Mouse (Mus musculus): Measurements from ENCODE around the gene Tecr. TPM values are rescaled to one million over a fixed set of nuclear protein-coding genes. Genes with fewer than 3 reads are reported as not detected.

Gene Tecr
- total and polyA plus RNA-seq, 3 experiments: 445 to 935 (median 505) TPM

DNA sequence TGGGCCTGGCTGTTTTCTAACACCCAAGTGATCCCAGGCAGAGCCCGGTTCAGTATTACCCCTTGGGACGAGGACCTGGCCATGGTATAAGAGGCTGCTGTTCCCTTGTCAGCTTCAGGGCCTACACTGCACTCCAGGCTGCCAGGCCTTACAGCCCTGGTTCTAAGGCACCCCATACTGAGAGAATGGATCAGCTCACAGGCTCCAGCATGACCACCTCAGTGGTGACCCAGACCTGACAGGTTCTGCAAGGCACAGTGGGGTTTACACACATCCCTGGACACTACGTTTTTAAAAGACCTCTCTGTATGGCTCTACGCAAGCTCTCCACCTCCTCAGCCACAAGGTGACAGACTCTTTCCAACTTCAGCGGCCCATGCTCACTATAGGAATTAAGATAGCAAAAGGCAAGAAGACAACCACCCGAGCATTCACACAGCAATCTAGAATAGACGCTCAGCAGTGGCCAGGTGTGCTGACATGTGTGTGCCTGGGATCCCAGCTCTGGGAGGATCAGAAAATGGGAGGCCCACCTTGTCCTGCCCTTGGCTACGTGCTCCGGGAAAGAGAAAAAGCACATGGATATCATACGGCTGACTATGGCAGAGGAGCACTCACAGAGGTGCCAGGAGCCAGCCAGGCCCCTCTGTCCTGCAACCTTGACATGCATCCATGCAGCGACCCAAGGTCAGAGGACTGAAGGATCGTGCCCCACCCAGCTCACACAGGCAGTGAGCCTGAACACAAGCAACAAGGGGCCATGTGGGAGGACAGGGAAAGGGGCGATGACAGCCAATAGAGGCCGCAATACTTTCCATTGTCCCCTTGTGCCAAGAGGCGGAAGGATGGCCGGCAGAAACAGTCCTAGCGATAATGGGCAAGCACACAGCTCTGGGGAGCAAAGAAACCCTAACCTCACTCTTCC lies 29.4 kb downstream of the Tecr start:
- peak overlapping the region; percentile 18 for H3K9ac ChIP-seq (ENCODE audit: low read depth, low read length)
- no peaks in the 10 kb centered on the region; the same call in 1 of the 2 replicates for H3K79me2 ChIP-seq (replicated peaks; ENCODE audit: control insufficient read depth, insufficient read depth, low read length)
- no peak overlapping the region for H3K4me3 ChIP-seq
- peaks cover 9% of the 10 kb centered on the region for H3K4me1 ChIP-seq (ENCODE audit: control insufficient read depth, insufficient read depth, low read length)
- intact Hi-C loops (cut with DNase I): no loop called here
- H3K27me3 ChIP-seq (ENCODE audit: control insufficient read depth, insufficient read depth, low read length): no peaks in the 10 kb centered on the region
- peak; percentile 46 to 49 for DNase-seq
- TF ChIP-seq POLR2A (IDR thresholded peaks at IDR 0.05; ENCODE audit: insufficient read depth, low read depth, low read length) (0 out of 2 replicates have a peak, but pooled peaks have one; percentile 24), EP300 (IDR thresholded peaks at IDR 0.05; ENCODE audit: insufficient read depth, low read depth, low read length) (0 out of 2 replicates have a peak, but pooled peaks have one; percentile 52), CTCF (IDR thresholded peaks at IDR 0.05) (no peak)
- no peaks in the 10 kb centered on the region for H3K36me3 ChIP-seq (ENCODE audit: control insufficient read depth, insufficient read depth, low read length)
- WGBS: 50% methylated on average over 17 of the region's 17 CpGs
- peak overlapping the region; percentile 90 for H3K27ac ChIP-seq

DNA sequence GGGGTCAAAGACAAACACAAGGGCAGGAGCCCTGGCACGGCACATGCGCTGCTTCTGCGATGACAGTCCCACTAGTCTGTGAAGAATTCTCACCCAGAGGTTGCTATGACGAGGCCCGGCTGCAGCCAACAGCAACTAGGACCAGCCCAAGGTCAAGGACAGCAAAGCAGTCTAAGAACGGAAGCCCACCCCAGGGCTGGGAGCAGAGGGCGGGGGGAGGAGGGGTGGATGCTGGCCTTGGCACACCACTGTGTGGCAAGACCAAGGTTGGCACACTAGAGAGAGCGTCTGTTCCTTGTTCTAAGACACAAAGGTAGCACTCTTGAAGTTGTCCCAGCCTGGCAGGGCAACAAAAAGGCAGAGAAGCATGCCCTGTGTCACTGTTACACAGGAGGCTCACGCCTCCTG lies 30.4 kb downstream of the Tecr start:
- H3K4me1 ChIP-seq (ENCODE audit: control insufficient read depth, insufficient read depth, low read length): peaks cover 9% of the 10 kb centered on the region

DNA sequence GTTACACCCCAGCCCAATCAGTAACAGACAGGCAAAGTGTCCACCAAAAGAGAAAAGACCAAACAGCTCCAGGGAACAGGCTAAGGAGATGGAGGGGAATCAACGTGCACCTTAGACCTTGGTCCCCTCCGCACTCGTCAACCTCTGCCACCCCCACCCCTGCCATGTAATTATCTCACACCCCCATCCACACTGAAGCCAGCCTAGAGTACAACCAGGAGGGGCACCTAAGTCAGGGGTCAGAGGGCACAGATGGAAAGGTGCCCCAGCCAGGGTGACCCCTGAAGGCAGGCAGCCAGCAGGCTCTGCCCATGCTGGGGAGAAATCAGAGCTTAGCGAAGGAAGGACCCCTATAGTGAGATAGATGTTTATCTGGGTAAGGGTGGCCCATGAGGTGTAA lies 30.9 kb downstream of the Tecr start:
- DNase-seq: no peak
- no peak for TF ChIP-seq EP300 (IDR thresholded peaks at IDR 0.05; ENCODE audit: insufficient read depth, low read depth, low read length)
- Histone ChIP-seq H3K4me3 (peak overlapping the region; percentile 18; the same call in 1 of the 2 replicates), H3K36me3 (ENCODE audit: control insufficient read depth, insufficient read depth, low read length) (no peaks in the 10 kb centered on the region), H3K9ac (ENCODE audit: low read depth, low read length) (peak overlapping the region; percentile 73), H3K79me2 (replicated peaks; ENCODE audit: control insufficient read depth, insufficient read depth, low read length) (no peaks in the 10 kb centered on the region; the same call in 1 of the 2 replicates), H3K27ac (peak overlapping the region; percentile 90), H3K27me3 (ENCODE audit: control insufficient read depth, insufficient read depth, low read length) (no peaks in the 10 kb centered on the region), H3K4me1 (ENCODE audit: control insufficient read depth, insufficient read depth, low read length) (peaks cover 7% of the 10 kb centered on the region)
- 57% methylated on average over 4 of the region's 4 CpGs for WGBS
- intact Hi-C loops (cut with DNase I): no loop called here

More for the DNA sequence above, 30.4 kb downstream of the Tecr start:
- peak overlapping the region; percentile 90 for H3K27ac ChIP-seq
- H3K79me2 ChIP-seq (replicated peaks; ENCODE audit: control insufficient read depth, insufficient read depth, low read length): no peaks in the 10 kb centered on the region; the same call in 1 of the 2 replicates
- no peaks in the 10 kb centered on the region for H3K27me3 ChIP-seq (ENCODE audit: control insufficient read depth, insufficient read depth, low read length)
- 56% methylated on average over 9 of the region's 9 CpGs for WGBS
- peak overlapping the region; percentile 73 for H3K9ac ChIP-seq (ENCODE audit: low read depth, low read length)
- TF ChIP-seq CTCF (IDR thresholded peaks at IDR 0.05) (no peak), EP300 (IDR thresholded peaks at IDR 0.05; ENCODE audit: insufficient read depth, low read depth, low read length) (peak; percentile 34; the same call in 1 of the 2 replicates), POLR2A (IDR thresholded peaks at IDR 0.05; ENCODE audit: insufficient read depth, low read depth, low read length) (peak; percentile 61; the same call in 1 of the 2 replicates)
- DNase-seq: peak; percentile 53 to 76
- no peak overlapping the region for H3K4me3 ChIP-seq
- intact Hi-C loops (cut with DNase I): no loop called here
- H3K36me3 ChIP-seq (ENCODE audit: control insufficient read depth, insufficient read depth, low read length): no peaks in the 10 kb centered on the region

DNA sequence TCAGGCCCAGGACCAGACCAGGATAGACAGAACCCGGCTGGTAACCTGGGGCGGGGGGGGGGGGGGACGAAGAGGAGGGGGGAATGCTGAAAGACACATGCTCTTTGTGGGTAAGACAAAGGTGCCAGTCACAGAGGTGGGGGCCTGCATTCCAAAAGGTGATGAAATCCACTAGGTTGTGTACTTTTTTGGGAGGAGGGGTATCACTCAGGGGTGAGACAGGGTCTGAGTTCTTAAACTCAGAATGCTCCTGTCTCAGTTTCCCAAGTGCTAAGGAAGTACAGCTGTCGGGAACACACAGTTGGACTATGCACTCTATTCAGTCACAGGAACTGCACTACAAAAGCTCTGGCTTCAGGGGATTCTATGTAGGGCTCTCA lies 31.3 kb downstream of the Tecr start:
- WGBS: 50% methylated on average over 4 of the region's 4 CpGs
- Histone ChIP-seq H3K4me1 (ENCODE audit: control insufficient read depth, insufficient read depth, low read length) (peaks cover 7% of the 10 kb centered on the region), H3K9ac (ENCODE audit: low read depth, low read length) (peak overlapping the region; percentile 73), H3K79me2 (replicated peaks; ENCODE audit: control insufficient read depth, insufficient read depth, low read length) (no peaks in the 10 kb centered on the region; the same call in 1 of the 2 replicates), H3K36me3 (ENCODE audit: control insufficient read depth, insufficient read depth, low read length) (no peaks in the 10 kb centered on the region), H3K27me3 (ENCODE audit: control insufficient read depth, insufficient read depth, low read length) (no peaks in the 10 kb centered on the region), H3K27ac (peak overlapping the region; percentile 90), H3K4me3 (peak overlapping the region; percentile 35; the same call in 1 of the 2 replicates)
- no peak for TF ChIP-seq CTCF (IDR thresholded peaks at IDR 0.05)
- no peak for TF ChIP-seq POLR2A (IDR thresholded peaks at IDR 0.05; ENCODE audit: insufficient read depth, low read depth, low read length)
- no peak for TF ChIP-seq EP300 (IDR thresholded peaks at IDR 0.05; ENCODE audit: insufficient read depth, low read depth, low read length)
- DNase-seq: no peak
- intact Hi-C loops (cut with DNase I): no loop called here

DNA sequence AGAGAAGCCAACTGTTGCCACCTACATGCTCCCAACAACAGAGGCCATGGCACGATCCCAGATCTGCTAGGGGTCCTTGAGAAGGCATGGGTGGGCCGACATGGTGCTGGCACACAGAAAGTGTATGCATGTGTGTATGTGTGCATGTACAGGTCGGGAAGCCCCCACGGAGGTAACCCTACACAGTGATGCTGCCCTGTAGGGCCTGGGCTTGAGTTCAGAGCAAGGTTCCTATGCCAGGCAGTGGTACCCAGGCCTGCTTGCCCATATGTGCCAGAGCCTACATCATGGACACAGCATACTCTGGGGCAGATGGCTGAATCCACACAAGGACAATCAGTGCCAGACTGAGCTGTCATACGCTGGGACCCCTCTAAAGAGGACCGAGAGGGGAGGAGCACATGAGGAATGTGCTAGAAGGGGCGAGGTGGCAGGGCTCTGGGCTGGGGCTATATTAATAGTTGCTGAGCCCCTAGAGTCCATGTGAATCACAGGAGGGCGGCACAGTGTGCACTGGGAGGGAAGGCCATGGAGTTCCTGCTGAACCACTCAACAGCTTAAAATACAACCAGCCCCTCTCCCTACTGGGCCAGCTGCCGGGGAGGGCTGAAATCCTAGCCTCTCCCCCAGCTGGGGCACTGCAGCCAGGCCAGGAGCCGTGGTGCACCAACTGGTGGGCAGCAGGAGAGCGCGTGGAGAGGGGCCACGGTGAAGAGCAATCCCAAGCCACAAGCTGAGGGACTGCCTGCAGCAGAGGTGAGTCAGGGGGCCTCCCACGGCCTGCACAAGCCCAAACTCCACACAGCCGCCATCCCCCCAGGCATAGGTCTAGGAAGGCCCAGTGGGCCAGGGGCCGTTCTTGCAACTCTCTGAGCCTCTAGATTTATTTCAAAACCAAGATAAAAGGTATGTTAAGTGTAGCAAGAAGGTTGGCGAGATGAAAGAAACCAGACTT lies 31.9 kb downstream of the Tecr start:
- no peak for TF ChIP-seq CTCF (IDR thresholded peaks at IDR 0.05)
- TF ChIP-seq POLR2A (IDR thresholded peaks at IDR 0.05; ENCODE audit: insufficient read depth, low read depth, low read length): peak; percentile 61; the same call in 1 of the 2 replicates
- peak overlapping the region; percentile 79 for H3K9ac ChIP-seq (ENCODE audit: low read depth, low read length)
- 62% methylated on average over 17 of the region's 17 CpGs for WGBS

More for the DNA sequence above, 31.9 kb downstream of the Tecr start:
- Histone ChIP-seq H3K4me1 (ENCODE audit: control insufficient read depth, insufficient read depth, low read length) (peaks cover 7% of the 10 kb centered on the region), H3K4me3 (peak overlapping the region; percentile 35), H3K27me3 (ENCODE audit: control insufficient read depth, insufficient read depth, low read length) (no peaks in the 10 kb centered on the region), H3K36me3 (ENCODE audit: control insufficient read depth, insufficient read depth, low read length) (no peaks in the 10 kb centered on the region), H3K27ac (peak overlapping the region; percentile 90), H3K79me2 (replicated peaks; ENCODE audit: control insufficient read depth, insufficient read depth, low read length) (no peaks in the 10 kb centered on the region; the same call in 1 of the 2 replicates)
- intact Hi-C loops (cut with DNase I): no loop called here
- peak; percentile 63 to 71 for DNase-seq

All from heart, adult 2 months (tissue).